Mouse (Mus musculus) gastrocnemius, adult 18-20 months (tissue): ENCODE measurements at regions not wholly inside any gene's neighbourhood (a gene's known extent, or its start where the extent isn't known, plus 50 kb on each side); places are given as distances from the start of the nearest gene placed in this dataset.
"Not testable (repeated sequence)": the region's sequence is repeated elsewhere in the genome, so short reads cannot be mapped to it uniquely, and the experiment has no call there.

Experiments used
- DNase-seq: peaks from one replicate; pipeline ENCODE4 v3.0.0; 2021; ENCODE audit warnings: low spot score

- not testable (repeated sequence) for DNase-seq
Observed at GRCm38 (mm10) chr19:27128501-27128900, 87.8 kb upstream of the Vldlr start.

- no peak for DNase-seq
Observed at GRCm38 (mm10) chr19:27134360-27134759, 81.9 kb upstream of the Vldlr start.

- no peak for DNase-seq
Observed at GRCm38 (mm10) chr19:27140892-27141291, 75.4 kb upstream of the Vldlr start.

- no peak for DNase-seq
Observed at GRCm38 (mm10) chr19:27142181-27142580, 74.1 kb upstream of the Vldlr start.

GRCm38 (mm10) chr19:27147404-27147803 is 68.9 kb upstream of the Vldlr start:
- peak; percentile 71 for DNase-seq

- DNase-seq = peak; percentile 7
Observed at GRCm38 (mm10) chr19:27148330-27148729, 68.0 kb upstream of the Vldlr start.

- no peak for DNase-seq
Observed at GRCm38 (mm10) chr19:27149567-27149966, 66.7 kb upstream of the Vldlr start.

GRCm38 (mm10) chr19:27161933-27162332 is 54.4 kb upstream of the Vldlr start:
- no peak for DNase-seq
